Mouse (Mus musculus) liver, adult 2 months (tissue): ENCODE data around the gene Mob1a.
"Not testable (repeated sequence)": the region's sequence is repeated elsewhere in the genome, so short reads cannot be mapped to it uniquely, and the experiment has no call there.

Source experiments
- CTCF ChIP-seq: fragments of 200-500 bp; IDR thresholded peaks from 2 replicates; pipeline ENCODE4 v1.5.1; 2011; ENCODE audit warnings: low read depth, low read length, control low read depth
- POLR2A ChIP-seq: fragments of 200-500 bp; IDR thresholded peaks from 2 replicates; pipeline ENCODE4 v1.6.1; 2011; ENCODE audit warnings: low read length, control low read depth; ENCODE audit not compliant: insufficient read depth; ENCODE audit errors: extremely low read depth

- not testable (repeated sequence) for TF ChIP-seq CTCF, POLR2A
Measured at GRCm38 (mm10) chr6:83345285-83345684, 19.5 kb downstream of the Mob1a start.
